Mouse (Mus musculus) MEL (cell line): ENCODE measurements around the gene Slc25a38. TPM values are rescaled to one million over a fixed set of nuclear protein-coding genes. Genes with fewer than 3 reads are reported as not detected.

Source experiments
- DNase-seq: peaks from one replicate; pipeline ENCODE4 v3.0.0; 2011; ENCODE audit warnings: low read depth, low spot score
- H3K27ac ChIP-seq: 2 replicates; pipeline ENCODE4 v1.5.1; 2012; ENCODE audit warnings: low read depth, mild to moderate bottlenecking, control low read depth, low read length, moderate library complexity; ENCODE audit not compliant: control insufficient read depth
- H3K27me3 ChIP-seq, 2 experiments: fragments of 150-350 bp in 1 of 2; sonication (generic) in 1 of 2; 2 replicates each; pipeline ENCODE4 v1.6.1; 2012; ENCODE audit warnings: low read length in 2 of 2, mild to moderate bottlenecking in 2 of 2, improper control_type of control experiment in 1 of 2, moderate library complexity in 1 of 2; ENCODE audit not compliant: insufficient read depth in 2 of 2, control insufficient read depth in 1 of 2
- H3K36me3 ChIP-seq, 2 experiments: 2 replicates each; pipeline ENCODE4 v1.6.1; 2012 to 2014; ENCODE audit warnings: low read length in 2 of 2, improper control_type of control experiment in 1 of 2, inconsistent platforms in 1 of 2, mild to moderate bottlenecking in 1 of 2; ENCODE audit not compliant: insufficient read depth in 2 of 2, control insufficient read depth in 1 of 2
- H3K4me1 ChIP-seq, 2 experiments: fragments of 150-350 bp in 1 of 2; sonication (generic) in 1 of 2; 2 replicates each; pipeline ENCODE4 v1.6.1; 2012; ENCODE audit warnings: low read length in 2 of 2, improper control_type of control experiment in 1 of 2, mild to moderate bottlenecking in 1 of 2; ENCODE audit not compliant: insufficient read depth in 2 of 2, control insufficient read depth in 1 of 2
- H3K4me3 ChIP-seq, 2 experiments: fragments of 150-350 bp in 1 of 2; sonication (generic) in 1 of 2; 2 replicates each; pipeline ENCODE4 v1.5.1; 2012; ENCODE audit warnings: low read depth in 2 of 2, low read length in 2 of 2, mild to moderate bottlenecking in 2 of 2, moderate library complexity in 2 of 2, control low read depth in 1 of 2, improper control_type of control experiment in 1 of 2; ENCODE audit not compliant: control insufficient read depth in 1 of 2, insufficient read depth in 1 of 2
- H3K79me2 ChIP-seq: 2 replicates; pipeline ENCODE4 v1.6.1; 2012; ENCODE audit warnings: mild to moderate bottlenecking, low read length, moderate library complexity; ENCODE audit not compliant: control insufficient read depth, poor library complexity, insufficient read depth
- H3K9ac ChIP-seq: 2 replicates; pipeline ENCODE4 v1.6.1; 2012; ENCODE audit warnings: low read depth, mild to moderate bottlenecking, control low read depth, low read length, moderate library complexity; ENCODE audit not compliant: control insufficient read depth, poor library complexity, severe bottlenecking
- H3K9me3 ChIP-seq: fragments of 150-350 bp; sonication (generic); replicated peaks from 2 replicates; pipeline ENCODE4 v1.6.1; 2012; ENCODE audit warnings: mild to moderate bottlenecking, low read length, improper control_type of control experiment, moderate library complexity; ENCODE audit not compliant: insufficient read depth
- BHLHE40 ChIP-seq: IDR thresholded peaks from 2 replicates; pipeline ENCODE4 v1.6.1; 2012; ENCODE audit warnings: low read depth, mild to moderate bottlenecking, inconsistent platforms, low read length, improper control_type of control experiment, borderline replicate concordance
- CTCF ChIP-seq, 3 experiments: IDR thresholded peaks in 2 of 3; conservative IDR thresholded peaks in 1 of 3; 2 replicates each; pipeline ENCODE4 v1.5.1; 2011 to 2012; ENCODE audit warnings: low read length in 3 of 3, low read depth in 2 of 3, mild to moderate bottlenecking in 2 of 3, improper control_type of control experiment in 1 of 3, inconsistent platforms in 1 of 3, mixed read lengths in 1 of 3, moderate library complexity in 1 of 3; ENCODE audit not compliant: control insufficient read depth in 1 of 3, insufficient read depth in 1 of 3, poor library complexity in 1 of 3, severe bottlenecking in 1 of 3
- ELF1 ChIP-seq: IDR thresholded peaks from 2 replicates; pipeline ENCODE4 v1.6.1; 2014; ENCODE audit warnings: low read depth, mild to moderate bottlenecking, inconsistent platforms, low read length, improper control_type of control experiment, moderate library complexity
- ETS1 ChIP-seq: IDR thresholded peaks from 2 replicates; pipeline ENCODE4 v1.6.1; 2012; ENCODE audit warnings: low read depth, mild to moderate bottlenecking, inconsistent platforms, low read length, improper control_type of control experiment, moderate library complexity
- GABPA ChIP-seq: IDR thresholded peaks from 2 replicates; pipeline ENCODE4 v1.6.1; 2012; ENCODE audit warnings: low read depth, mild to moderate bottlenecking, inconsistent platforms, low read length, improper control_type of control experiment, moderate library complexity
- HCFC1 ChIP-seq: IDR thresholded peaks from 2 replicates; pipeline ENCODE4 v1.6.1; 2012; ENCODE audit warnings: low read depth, mild to moderate bottlenecking, inconsistent platforms, low read length, improper control_type of control experiment, moderate library complexity
- MXI1 ChIP-seq: IDR thresholded peaks from 2 replicates; pipeline ENCODE4 v1.6.1; 2011; ENCODE audit warnings: mild to moderate bottlenecking, low read depth, low read length, improper control_type of control experiment
- MYB ChIP-seq: IDR thresholded peaks from 2 replicates; pipeline ENCODE4 v1.6.1; 2011; ENCODE audit warnings: mild to moderate bottlenecking, low read depth, low read length, improper control_type of control experiment
- MYC ChIP-seq: IDR thresholded peaks from 2 replicates; pipeline ENCODE4 v1.6.1; 2011; ENCODE audit warnings: low read depth, mild to moderate bottlenecking, low read length, improper control_type of control experiment, moderate library complexity
- POLR2A ChIP-seq, 2 experiments: IDR thresholded peaks; 2 replicates each; pipeline ENCODE4 v1.6.1; 2011 to 2012; ENCODE audit warnings: low read length in 2 of 2, mild to moderate bottlenecking in 2 of 2, control low read depth in 1 of 2, improper control_type of control experiment in 1 of 2, low read depth in 1 of 2, moderate library complexity in 1 of 2; ENCODE audit not compliant: control insufficient read depth in 1 of 2, insufficient read depth in 1 of 2, poor library complexity in 1 of 2
- POLR2AphosphoS2 ChIP-seq: IDR thresholded peaks from 2 replicates; pipeline ENCODE4 v1.6.1; 2011; ENCODE audit warnings: low read length, improper control_type of control experiment
- POLR2AphosphoS5 ChIP-seq: IDR thresholded peaks from 2 replicates; pipeline ENCODE4 v1.6.1; 2012; ENCODE audit warnings: low read depth, borderline replicate concordance, mild to moderate bottlenecking, inconsistent platforms, low read length, moderate library complexity, mixed read lengths
- RCOR1 ChIP-seq: IDR thresholded peaks from 2 replicates; pipeline ENCODE4 v1.6.1; 2012; ENCODE audit warnings: low read depth, mild to moderate bottlenecking, inconsistent platforms, low read length, improper control_type of control experiment
- SMC3 ChIP-seq: IDR thresholded peaks from 2 replicates; pipeline ENCODE4 v1.6.1; 2011; ENCODE audit warnings: low read depth, low read length, improper control_type of control experiment
- TAL1 ChIP-seq: IDR thresholded peaks from 2 replicates; pipeline ENCODE4 v1.6.1; 2012; ENCODE audit warnings: mild to moderate bottlenecking, inconsistent platforms, low read length, moderate library complexity, mixed read lengths
- TBP ChIP-seq: IDR thresholded peaks from 2 replicates; pipeline ENCODE4 v1.8.0; 2011; ENCODE audit warnings: low read depth, low read length, improper control_type of control experiment
- UBTF ChIP-seq: IDR thresholded peaks from 2 replicates; pipeline ENCODE4 v1.6.1; 2012; ENCODE audit warnings: low read depth, mild to moderate bottlenecking, inconsistent platforms, low read length, improper control_type of control experiment, moderate library complexity, borderline replicate concordance; ENCODE audit not compliant: insufficient read depth
- USF1 ChIP-seq: IDR thresholded peaks from 2 replicates; pipeline ENCODE4 v1.6.1; 2014; ENCODE audit warnings: low read depth, mild to moderate bottlenecking, inconsistent platforms, low read length, improper control_type of control experiment, moderate library complexity
- ZKSCAN1 ChIP-seq: IDR thresholded peaks from 2 replicates; pipeline ENCODE4 v1.6.1; 2012; ENCODE audit warnings: low read depth, mild to moderate bottlenecking, inconsistent platforms, low read length, improper control_type of control experiment, moderate library complexity
- ZMIZ1 ChIP-seq: IDR thresholded peaks from 2 replicates; pipeline ENCODE4 v1.6.1; 2012; ENCODE audit warnings: low read depth, mild to moderate bottlenecking, inconsistent platforms, low read length, improper control_type of control experiment, moderate library complexity
- polyA plus RNA-seq, 2 experiments: library from polyadenylated mRNA; stranded (reverse) in 1 of 2; unstranded in 1 of 2; fragments of >175 nt in 1 of 2; fragments of >200 nt in 1 of 2; gene quantifications; 2 replicates each; pipeline versions ENCODE4 v1.2.1 to v1.2.4; 2012; ENCODE audit warnings: low replicate concordance in 2 of 2, low read depth in 1 of 2; ENCODE audit not compliant: insufficient read length in 2 of 2, insufficient read depth in 1 of 2, missing spikeins in 1 of 2
- total RNA-seq: library from RNA; depleted of rRNA; stranded (reverse); fragments of 300-350 nt; gene quantifications from 2 replicates; pipeline ENCODE4 v1.2.3, GENCODE M21; 2012

Gene Slc25a38
- total and polyA plus RNA-seq, 3 experiments, result 81.3 to 87.6 TPM; not detected in 1

GRCm38 (mm10) chr9:120151152-120151551, 41.0 kb downstream of the Slc25a38 start:
- no peak overlapping the region for H3K27ac ChIP-seq
- DNase-seq, result no peak
- peaks cover 18% of the 10 kb centered on the region in 2 experiments for H3K27me3 ChIP-seq
- no peaks in the 10 kb centered on the region for H3K9me3 ChIP-seq
- H3K4me1 ChIP-seq, result no peaks in the 10 kb centered on the region
- no peaks in the 10 kb centered on the region for H3K79me2 ChIP-seq
- H3K36me3 ChIP-seq, result no peaks in the 10 kb centered on the region
- no peak overlapping the region for H3K4me3 ChIP-seq
- TF ChIP-seq HCFC1, result no peak
- TF ChIP-seq POLR2AphosphoS2, result no peak
- no peak for TF ChIP-seq POLR2A (IDR thresholded peaks at IDR 0.05; ENCODE audit: control insufficient read depth in 1 of 2, insufficient read depth in 1 of 2, low read depth in 1 of 2, low read length in 2 of 2, poor library complexity in 1 of 2)
- H3K9ac ChIP-seq, result no peak overlapping the region

GRCm38 (mm10) chr9:120151906-120152399, 41.8 kb downstream of the Slc25a38 start:
- H3K79me2 ChIP-seq, result no peaks in the 10 kb centered on the region
- H3K4me1 ChIP-seq, result no peaks in the 10 kb centered on the region
- no peaks in the 10 kb centered on the region for H3K36me3 ChIP-seq
- H3K27me3 ChIP-seq, result peaks cover 18% of the 10 kb centered on the region in 2 experiments
- no peak overlapping the region for H3K27ac ChIP-seq
- H3K9ac ChIP-seq, result no peak overlapping the region
- no peak for TF ChIP-seq MXI1
- TF ChIP-seq MYC, result no peak
- TF ChIP-seq USF1, result no peak
- no peak for TF ChIP-seq MYB
- TF ChIP-seq GABPA, result no peak
- TF ChIP-seq POLR2AphosphoS5, result no peak
- TF ChIP-seq TAL1, result no peak
- TF ChIP-seq ETS1, result no peak
- no peak for TF ChIP-seq UBTF
- TF ChIP-seq ELF1, result no peak
- no peak for TF ChIP-seq RCOR1
- no peak for TF ChIP-seq ZKSCAN1
- no peak for TF ChIP-seq SMC3
- no peak for TF ChIP-seq BHLHE40
- no peak for TF ChIP-seq HCFC1
- TF ChIP-seq ZMIZ1, result no peak
- no peak for TF ChIP-seq TBP
- no peak for TF ChIP-seq CTCF (IDR thresholded peaks at IDR 0.05 in 2 of 3, conservative IDR thresholded peaks at IDR 0.05 in 1 of 3; ENCODE audit: control insufficient read depth in 1 of 3, insufficient read depth in 1 of 3, low read depth in 2 of 3, low read length in 3 of 3, poor library complexity in 1 of 3, severe bottlenecking in 1 of 3)
- TF ChIP-seq, all 39 proteins: peak for 0
- Histone ChIP-seq H3K9me3 (no peaks in the 10 kb centered on the region), H3K4me3 (no peak overlapping the region)
- no peak for DNase-seq
